Mouse (Mus musculus) ES-E14 (cell line): ENCODE results near the gene Ubxn2a. TPM values are rescaled to one million over a fixed set of nuclear protein-coding genes. Genes with fewer than 3 reads are reported as not detected.
"Not testable (repeated sequence)": the region's sequence is repeated elsewhere in the genome, so short reads cannot be mapped to it uniquely, and the experiment has no call there.

ENCODE experiments used
- DNase-seq: peaks from one replicate; pipeline ENCODE4 v3.0.0-alpha.2; 2013; ENCODE audit warnings: low read depth, low spot score
- H3K27ac ChIP-seq: 2 replicates; pipeline ENCODE4 v1.5.1; 2012; ENCODE audit warnings: low read depth, mild to moderate bottlenecking, low read length, moderate library complexity, mixed read lengths; ENCODE audit not compliant: poor library complexity, insufficient read depth, severe bottlenecking
- H3K36me3 ChIP-seq: 2 replicates; pipeline ENCODE4 v1.6.1; 2012; ENCODE audit warnings: mild to moderate bottlenecking, low read length, moderate library complexity, mixed read lengths; ENCODE audit not compliant: control insufficient read depth, poor library complexity, insufficient read depth, severe bottlenecking
- H3K4me1 ChIP-seq, 2 experiments: fragments of 150-350 bp in 1 of 2; sonication (generic) in 1 of 2; 2 replicates each; pipeline ENCODE4 v1.6.1; 2012; ENCODE audit warnings: low read length in 2 of 2, mild to moderate bottlenecking in 1 of 2, mixed read lengths in 1 of 2; ENCODE audit not compliant: control insufficient read depth in 2 of 2, insufficient read depth in 2 of 2, poor library complexity in 1 of 2
- H3K4me3 ChIP-seq, 2 experiments: fragments of 150-350 bp in 1 of 2; sonication (generic) in 1 of 2; 2 replicates each; pipeline ENCODE4 v1.5.1; 2012; ENCODE audit warnings: low read length in 2 of 2, low read depth in 1 of 2, mild to moderate bottlenecking in 1 of 2, mixed read lengths in 1 of 2; ENCODE audit not compliant: insufficient read depth in 1 of 2, poor library complexity in 1 of 2, severe bottlenecking in 1 of 2
- H3K9ac ChIP-seq: 2 replicates; pipeline ENCODE4 v1.6.1; 2012; ENCODE audit warnings: low read depth, mild to moderate bottlenecking, low read length, mixed read lengths; ENCODE audit not compliant: poor library complexity, insufficient read depth, severe bottlenecking
- H3K9me3 ChIP-seq: fragments of 150-350 bp; sonication (generic); 2 replicates; pipeline ENCODE4 v1.6.1; 2012; ENCODE audit warnings: low read depth, mild to moderate bottlenecking, low read length; ENCODE audit not compliant: control insufficient read depth, insufficient read depth
- CHD2 ChIP-seq: IDR thresholded peaks from 2 replicates; pipeline ENCODE4 v1.6.1; 2014; ENCODE audit warnings: mild to moderate bottlenecking, low read depth, low read length, inconsistent platforms
- HCFC1 ChIP-seq: IDR thresholded peaks from 2 replicates; pipeline ENCODE4 v1.6.1; 2012; ENCODE audit warnings: low read length, inconsistent platforms, borderline replicate concordance; ENCODE audit not compliant: insufficient read depth
- MAFK ChIP-seq: IDR thresholded peaks from 2 replicates; pipeline ENCODE4 v1.6.1; 2014; ENCODE audit warnings: mild to moderate bottlenecking, low read depth, low read length, inconsistent platforms; ENCODE audit not compliant: insufficient read depth
- ZC3H11A ChIP-seq: IDR thresholded peaks from 2 replicates; pipeline ENCODE4 v1.6.1; 2012; ENCODE audit warnings: low read depth, mild to moderate bottlenecking, inconsistent platforms, low read length, borderline replicate concordance
- ZNF384 ChIP-seq: IDR thresholded peaks from 2 replicates; pipeline ENCODE4 v1.6.1; 2012; ENCODE audit warnings: low read depth, low read length, inconsistent platforms
- in situ Hi-C, 2 experiments: fragments of 600-800 bp; cut with MboI; formaldehyde crosslinking; loops; one replicate each; pipeline ENCODE4 v1.15.1; 2025; ENCODE audit warnings: low sequenced_read_pairs in 2 of 2, inconsistent platforms in 1 of 2; ENCODE audit not compliant: unreplicated experiment in 2 of 2
- total RNA-seq: library from RNA; depleted of rRNA; stranded (reverse); fragments of 300-350 nt; gene quantifications from 2 replicates; pipeline ENCODE4 v1.2.3, GENCODE M21; 2012

The Ubxn2a gene
- total RNA-seq, 1 experiment, result 93.7 TPM

GRCm38 (mm10) chr12:4914441-4914840 is 6.9 kb upstream of the Ubxn2a start:
- Histone ChIP-seq H3K36me3 (no peaks in the 10 kb centered on the region), H3K4me1 (peaks cover 4 to 8% of the 10 kb centered on the region in 2 experiments; a peak in 3 of 4 replicates), H3K9ac (no peak overlapping the region), H3K27ac (peak overlapping the region; percentile 60; the same call in 1 of the 2 replicates), H3K9me3 (no peaks in the 10 kb centered on the region), H3K4me3 (no peak overlapping the region)
- in situ Hi-C loops, result no loop called here
- DNase-seq, result no peak
- TF ChIP-seq ZC3H11A, result no peak
- TF ChIP-seq ZNF384, result no peak
- TF ChIP-seq HCFC1, result no peak

DNA sequence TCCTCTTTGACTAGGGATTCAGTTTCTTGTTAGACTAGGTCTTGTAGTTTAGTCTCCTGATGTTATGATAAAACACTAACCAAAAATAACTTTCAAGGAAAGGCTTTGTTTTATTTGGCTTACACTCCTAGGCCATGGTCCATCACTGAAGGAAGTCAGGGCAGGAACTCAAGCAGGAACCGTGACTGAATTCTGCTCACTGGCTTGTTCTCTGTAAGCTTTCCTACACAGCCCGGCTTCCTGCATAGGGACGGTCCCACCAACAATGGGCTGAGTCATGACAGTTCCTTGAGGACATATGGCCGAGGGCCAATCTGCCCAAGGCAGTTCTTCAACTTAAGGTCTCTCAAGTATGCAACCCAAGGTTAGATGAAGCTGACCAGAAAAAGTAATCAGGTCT is 4.2 kb upstream of the Ubxn2a start:
- Histone ChIP-seq H3K9me3 (no peaks in the 10 kb centered on the region), H3K9ac (no peak overlapping the region), H3K4me1 (peaks cover 4 to 5% of the 10 kb centered on the region in 2 experiments), H3K36me3 (no peaks in the 10 kb centered on the region), H3K27ac (peak overlapping the region; percentile 51; the same call in 1 of the 2 replicates), H3K4me3 (no peak overlapping the region)
- in situ Hi-C loops, result no loop called here
- DNase-seq, result no peak
- TF ChIP-seq CHD2, result no peak
- no peak for TF ChIP-seq ZNF384
- no peak for TF ChIP-seq ZC3H11A
- TF ChIP-seq MAFK, result no peak
- no peak for TF ChIP-seq HCFC1

DNA sequence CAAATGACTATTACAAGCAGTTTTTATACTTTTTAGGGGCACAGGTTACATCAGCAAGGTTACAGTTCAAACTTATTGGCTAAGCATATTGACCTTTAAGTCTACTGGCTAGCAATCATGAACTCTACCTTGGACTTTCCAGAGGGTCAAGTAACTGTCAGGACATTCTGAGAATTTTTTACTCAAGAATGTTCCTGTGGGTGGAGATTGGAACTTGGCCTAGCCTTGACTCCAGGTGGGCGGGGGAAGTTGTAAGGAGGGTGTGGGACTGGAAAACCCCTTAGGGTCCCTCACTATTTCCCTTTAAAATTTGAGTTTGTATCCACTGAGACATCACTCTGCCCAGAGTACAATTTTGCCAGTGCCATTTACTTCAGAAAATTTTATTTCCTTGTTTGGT is 3.0 kb upstream of the Ubxn2a start:
- H3K9ac ChIP-seq, H3K36me3 ChIP-seq, H3K4me1 ChIP-seq, H3K4me3 ChIP-seq, H3K9me3 ChIP-seq, DNase-seq, in situ Hi-C loops: not testable (repeated sequence)
- peak overlapping the region; percentile 33; the same call in 1 of the 2 replicates for H3K27ac ChIP-seq

GRCm38 (mm10) chr12:4908391-4908790 is 886 bp upstream of the Ubxn2a start:
- TF ChIP-seq ZNF384 (no peak), ZC3H11A (0 out of 2 replicates have a peak, but pooled peaks have one; percentile 7)
- H3K4me1 ChIP-seq, result peaks cover 5 to 6% of the 10 kb centered on the region in 2 experiments
- in situ Hi-C loops, result no loop called here
- H3K27ac ChIP-seq, result peak overlapping the region; percentile 98; the same call in 1 of the 2 replicates
- H3K4me3 ChIP-seq, result peak overlapping the region; percentile 66 to 74
- H3K9ac ChIP-seq, result peak overlapping the region; percentile 66; the same call in 1 of the 2 replicates
- H3K9me3 ChIP-seq, result no peaks in the 10 kb centered on the region
- DNase-seq, result no peak
- no peaks in the 10 kb centered on the region for H3K36me3 ChIP-seq

GRCm38 (mm10) chr12:4906476-4906875 is 1.0 kb downstream of the Ubxn2a start:
- in situ Hi-C loops, result no loop called here
- no peak for DNase-seq
- H3K4me1 ChIP-seq, result peaks cover 5 to 8% of the 10 kb centered on the region in 2 experiments
- H3K9me3 ChIP-seq, result no peaks in the 10 kb centered on the region
- H3K36me3 ChIP-seq, result no peaks in the 10 kb centered on the region; the same call in 1 of the 2 replicates
- H3K4me3 ChIP-seq, result peak overlapping the region; percentile 66 to 80
- TF ChIP-seq CHD2 (no peak), ZNF384 (no peak), ZC3H11A (no peak), MAFK (no peak)
- H3K9ac ChIP-seq, result peak overlapping the region; percentile 86; the same call in 1 of the 2 replicates
- H3K27ac ChIP-seq, result peak overlapping the region; percentile 98; the same call in 1 of the 2 replicates
